Mouse (Mus musculus) gastrocnemius, postnatal 14 days (tissue): Measurements from ENCODE around the gene Plce1. TPM values are rescaled to one million over a fixed set of nuclear protein-coding genes. Genes with fewer than 3 reads are reported as not detected.

Experiments
- DNase-seq: peaks from one replicate; pipeline ENCODE4 v3.0.0; 2021; ENCODE audit warnings: mixed read lengths
- intact Hi-C: fragments of 180-260 bp; cut with DNase I; formaldehyde crosslinking; loops from one replicate; pipeline ENCODE4 v1.15.1; 2025; ENCODE audit warnings: low total_unique reads
- total RNA-seq, 2 experiments: library from RNA; stranded (reverse); gene quantifications; 2 replicates each; pipeline ENCODE4 v1.2.3; 2021

The Plce1 gene
- total RNA-seq, 2 experiments from 2014 or later, result 9.6 to 11.0 TPM

GRCm38 (mm10) chr19:38566752-38567151, 85.8 kb downstream of the Plce1 start:
- no peak for DNase-seq
- intact Hi-C loops, result loop anchor here (10.0 kb wide), 1 partner anchor 208 kb away; no protein-coding TSS in a partner anchor

- intact Hi-C loops, result loop anchor here (10.0 kb wide), 1 partner anchor 207 kb away; no protein-coding TSS in a partner anchor
- no peak for DNase-seq
Measured at GRCm38 (mm10) chr19:38567331-38567730, 86.4 kb downstream of the Plce1 start.

- intact Hi-C loops, result no loop called here
- no peak for DNase-seq
Measured at GRCm38 (mm10) chr19:38578554-38579146, 97.7 kb downstream of the Plce1 start.

GRCm38 (mm10) chr19:38582861-38583260, 102.0 kb downstream of the Plce1 start:
- DNase-seq, result no peak
- intact Hi-C loops, result no loop called here

- intact Hi-C loops, result no loop called here
- no peak for DNase-seq
Measured at GRCm38 (mm10) chr19:38587559-38587958, 106.7 kb downstream of the Plce1 start.

GRCm38 (mm10) chr19:38589466-38589865, 108.6 kb downstream of the Plce1 start:
- intact Hi-C loops, result no loop called here
- no peak for DNase-seq

GRCm38 (mm10) chr19:38589941-38590340, 109.0 kb downstream of the Plce1 start:
- intact Hi-C loops, result no loop called here
- DNase-seq, result no peak

- DNase-seq, result peak; percentile 43
- intact Hi-C loops, result no loop called here
Measured at GRCm38 (mm10) chr19:38592566-38593224, 111.8 kb downstream of the Plce1 start.

GRCm38 (mm10) chr19:38593225-38593897, 112.5 kb downstream of the Plce1 start:
- no peak for DNase-seq
- intact Hi-C loops, result no loop called here

- no peak for DNase-seq
- intact Hi-C loops, result no loop called here
Measured at GRCm38 (mm10) chr19:38596096-38596495, 115.2 kb downstream of the Plce1 start.

GRCm38 (mm10) chr19:38597392-38597791, 116.5 kb downstream of the Plce1 start:
- DNase-seq, result no peak
- intact Hi-C loops, result no loop called here

- intact Hi-C loops, result no loop called here
- no peak for DNase-seq
Measured at GRCm38 (mm10) chr19:38599001-38599400, 118.1 kb downstream of the Plce1 start.

GRCm38 (mm10) chr19:38601127-38601526, 120.2 kb downstream of the Plce1 start:
- DNase-seq, result no peak
- intact Hi-C loops, result no loop called here

- intact Hi-C loops, result no loop called here
- DNase-seq, result peak; percentile 68
Measured at GRCm38 (mm10) chr19:38602811-38603210, 121.9 kb downstream of the Plce1 start.

- no peak for DNase-seq
- intact Hi-C loops, result no loop called here
Measured at GRCm38 (mm10) chr19:38607236-38607635, 126.3 kb downstream of the Plce1 start.

GRCm38 (mm10) chr19:38608951-38609654, 128.2 kb downstream of the Plce1 start:
- DNase-seq, result no peak
- intact Hi-C loops, result no loop called here

- intact Hi-C loops, result no loop called here
- DNase-seq, result no peak
Measured at GRCm38 (mm10) chr19:38610291-38610690, 129.4 kb downstream of the Plce1 start.

- DNase-seq, result no peak
- intact Hi-C loops, result no loop called here
Measured at GRCm38 (mm10) chr19:38610809-38611208, 129.9 kb downstream of the Plce1 start.

- no peak for DNase-seq
Measured at GRCm38 (mm10) chr19:38614067-38614675, 133.3 kb downstream of the Plce1 start.

GRCm38 (mm10) chr19:38615356-38615755, 134.4 kb downstream of the Plce1 start:
- intact Hi-C loops, result no loop called here
- DNase-seq, result no peak

More at GRCm38 (mm10) chr19:38614067-38614675, 133.3 kb downstream of the Plce1 start:
- intact Hi-C loops, result no loop called here
